Mouse (Mus musculus) forebrain, embryonic 10.5 days (tissue): Measurements from ENCODE around the gene Kcnd2. TPM values are rescaled to one million over a fixed set of nuclear protein-coding genes. Genes with fewer than 3 reads are reported as not detected.

ENCODE experiments used
- DNase-seq: peaks from one replicate; pipeline ENCODE4 v3.0.0-alpha.2; 2017; ENCODE audit warnings: low spot score; ENCODE audit errors: extremely low spot score
- H3K27ac ChIP-seq: fragments of 300-500 bp; sonication (generic); 2 replicates; pipeline ENCODE4 v1.5.1; 2016; ENCODE audit warnings: mild to moderate bottlenecking
- H3K27me3 ChIP-seq: fragments of 300-500 bp; sonication (generic); 2 replicates; pipeline ENCODE4 v1.6.1; 2016; ENCODE audit warnings: mild to moderate bottlenecking; ENCODE audit not compliant: poor library complexity, severe bottlenecking
- H3K36me3 ChIP-seq: fragments of 300-500 bp; sonication (generic); replicated peaks from 2 replicates; pipeline ENCODE4 v1.6.1; 2016; ENCODE audit warnings: mild to moderate bottlenecking, moderate library complexity
- H3K4me1 ChIP-seq: fragments of 300-500 bp; sonication (generic); 2 replicates; pipeline ENCODE4 v1.6.1; 2016
- H3K4me3 ChIP-seq: fragments of 300-500 bp; sonication (generic); 2 replicates; pipeline ENCODE4 v1.5.1; 2016; ENCODE audit warnings: mild to moderate bottlenecking, moderate library complexity
- H3K9me3 ChIP-seq: fragments of 300-500 bp; sonication (generic); 2 replicates; pipeline ENCODE4 v1.6.1; 2016; ENCODE audit warnings: mild to moderate bottlenecking, moderate library complexity
- WGBS: fragments of 180-500 bp; shearing (Covaris S2); methylation state at CpG from one replicate; pipeline ENCODE4 v1.1.7; 2016; 5-methylcytosine and 5-hydroxymethylcytosine counted together
- polyA plus RNA-seq: library from polyadenylated mRNA; unstranded; fragments of >200 nt; fragmentation: Nextera tagmentation; extraction: Ambion mirVana; gene quantifications from 2 replicates; pipeline ENCODE4 v1.2.1, GENCODE M21; 2016

The Kcnd2 gene
- 0.71 and 0.94 TPM in 2 replicates for polyA plus RNA-seq

GRCm38 (mm10) chr6:21215491-21216191 is at the start of gene Kcnd2:
TSS of gene Kcnd2 (plus strand) at chr6:21215503.
- Histone ChIP-seq H3K27ac (peak within 1 kb of the TSS; percentile 86), H3K4me1 (peaks cover 9% of the 10 kb centered on the region; the same call in 1 of the 2 replicates), H3K36me3 (peaks cover 9% of the 10 kb centered on the region; the same call in 1 of the 2 replicates), H3K9me3 (no peaks in the 10 kb centered on the region), H3K27me3 (peaks cover 24% of the 10 kb centered on the region), H3K4me3 (peak within 1 kb of the TSS; percentile 78)
- DNase-seq = no peak
- 10% methylated on average over 34 of the region's 34 CpGs for WGBS

GRCm38 (mm10) chr6:21166611-21167010 is 48.7 kb upstream of the Kcnd2 start:
- no peaks in the 10 kb centered on the region for H3K9me3 ChIP-seq
- no peak overlapping the region for H3K27ac ChIP-seq
- no peak overlapping the region for H3K4me3 ChIP-seq
- no peaks in the 10 kb centered on the region for H3K4me1 ChIP-seq
- no peaks in the 10 kb centered on the region for H3K36me3 ChIP-seq
- H3K27me3 ChIP-seq = no peaks in the 10 kb centered on the region
- DNase-seq = no peak
- 93% methylated on average over 1 of the region's 1 CpGs for WGBS

GRCm38 (mm10) chr6:21195341-21195740 is 20.0 kb upstream of the Kcnd2 start:
- Histone ChIP-seq H3K4me3 (no peak overlapping the region), H3K4me1 (no peaks in the 10 kb centered on the region), H3K9me3 (peaks cover 6% of the 10 kb centered on the region; the same call in 1 of the 2 replicates), H3K36me3 (no peaks in the 10 kb centered on the region), H3K27ac (no peak overlapping the region), H3K27me3 (no peaks in the 10 kb centered on the region)
- DNase-seq = no peak
- 72% methylated on average over 2 of the region's 2 CpGs for WGBS

GRCm38 (mm10) chr6:21213865-21214672 is 1.2 kb upstream of the Kcnd2 start:
- Histone ChIP-seq H3K9me3 (no peaks in the 10 kb centered on the region), H3K27me3 (peaks cover 24% of the 10 kb centered on the region), H3K36me3 (peaks cover 9% of the 10 kb centered on the region; the same call in 1 of the 2 replicates), H3K27ac (peak overlapping the region; percentile 86), H3K4me1 (peaks cover 9% of the 10 kb centered on the region; the same call in 1 of the 2 replicates), H3K4me3 (peak overlapping the region; percentile 78)
- peak; percentile 73 for DNase-seq
- 1% methylated on average over 29 of the region's 29 CpGs for WGBS

GRCm38 (mm10) chr6:21214673-21215490 is 421 bp upstream of the Kcnd2 start:
- under 1% methylated on average over 68 of the region's 83 CpGs for WGBS
- peak; percentile 53 for DNase-seq
- peak overlapping the region; percentile 86 for H3K27ac ChIP-seq

GRCm38 (mm10) chr6:21216206-21217020 is 1.1 kb downstream of the Kcnd2 start:
- no peaks in the 10 kb centered on the region for H3K9me3 ChIP-seq
- no peak for DNase-seq
- H3K27ac ChIP-seq = no peak overlapping the region
- H3K27me3 ChIP-seq = peaks cover 24% of the 10 kb centered on the region
- peaks cover 9% of the 10 kb centered on the region; the same call in 1 of the 2 replicates for H3K4me1 ChIP-seq
- H3K4me3 ChIP-seq = peak overlapping the region; percentile 78; the same call in 1 of the 2 replicates
- peaks cover 9% of the 10 kb centered on the region; the same call in 1 of the 2 replicates for H3K36me3 ChIP-seq
- whole genome bisulfite sequencing = 95% methylated on average over 27 of the region's 27 CpGs

More at GRCm38 (mm10) chr6:21214673-21215490, 421 bp upstream of the Kcnd2 start:
- Histone ChIP-seq H3K27me3 (peaks cover 24% of the 10 kb centered on the region), H3K36me3 (peaks cover 9% of the 10 kb centered on the region; the same call in 1 of the 2 replicates), H3K4me3 (peak overlapping the region; percentile 78), H3K9me3 (no peaks in the 10 kb centered on the region), H3K4me1 (peaks cover 9% of the 10 kb centered on the region; the same call in 1 of the 2 replicates)

GRCm38 (mm10) chr6:21217156-21217555 is 1.9 kb downstream of the Kcnd2 start:
- DNase-seq = no peak
- 91% methylated on average over 10 of the region's 10 CpGs for WGBS
- Histone ChIP-seq H3K4me3 (no peak overlapping the region), H3K36me3 (peaks cover 9% of the 10 kb centered on the region; the same call in 1 of the 2 replicates), H3K27ac (no peak overlapping the region), H3K9me3 (no peaks in the 10 kb centered on the region), H3K4me1 (peaks cover 9% of the 10 kb centered on the region; the same call in 1 of the 2 replicates), H3K27me3 (peaks cover 24% of the 10 kb centered on the region)

- H3K27ac ChIP-seq = no peak overlapping the region
- H3K4me1 ChIP-seq = no peaks in the 10 kb centered on the region
- no peaks in the 10 kb centered on the region for H3K9me3 ChIP-seq
- no peaks in the 10 kb centered on the region for H3K36me3 ChIP-seq
- H3K27me3 ChIP-seq = no peaks in the 10 kb centered on the region
- H3K4me3 ChIP-seq = no peak overlapping the region
- WGBS = 94% methylated on average over 4 of the region's 4 CpGs
- DNase-seq = no peak
Measured at GRCm38 (mm10) chr6:21226124-21226523, 10.8 kb downstream of the Kcnd2 start.

GRCm38 (mm10) chr6:21259031-21259430 is 43.7 kb downstream of the Kcnd2 start:
- Histone ChIP-seq H3K36me3 (no peaks in the 10 kb centered on the region), H3K4me3 (no peak overlapping the region), H3K4me1 (no peaks in the 10 kb centered on the region), H3K27ac (no peak overlapping the region), H3K27me3 (no peaks in the 10 kb centered on the region), H3K9me3 (no peaks in the 10 kb centered on the region)
- 87% methylated on average over 5 of the region's 5 CpGs for WGBS
- no peak for DNase-seq

GRCm38 (mm10) chr6:21267897-21268296 is 52.6 kb downstream of the Kcnd2 start:
- Histone ChIP-seq H3K4me3 (no peak overlapping the region), H3K36me3 (no peaks in the 10 kb centered on the region), H3K9me3 (no peaks in the 10 kb centered on the region), H3K4me1 (no peaks in the 10 kb centered on the region), H3K27me3 (no peaks in the 10 kb centered on the region), H3K27ac (no peak overlapping the region)
- no peak for DNase-seq
- 58% methylated on average over 2 of the region's 2 CpGs for WGBS

- Histone ChIP-seq H3K27me3 (no peaks in the 10 kb centered on the region), H3K4me1 (peaks cover 28% of the 10 kb centered on the region), H3K9me3 (no peaks in the 10 kb centered on the region), H3K4me3 (no peak overlapping the region), H3K36me3 (no peaks in the 10 kb centered on the region), H3K27ac (no peak overlapping the region)
- 51% methylated on average over 6 of the region's 6 CpGs for WGBS
- DNase-seq = no peak
Measured at GRCm38 (mm10) chr6:21277343-21277933, 62.1 kb downstream of the Kcnd2 start.
